Mouse (Mus musculus): ENCODE data around the gene Lzts2.

Gene Lzts2

GRCm38 (mm10) chr19:45049523-45049922 lies 35.3 kb downstream of the Lzts2 start:
- DNase-seq (ENCODE audit: extremely low spot score, low spot score) = no peak

DNA sequence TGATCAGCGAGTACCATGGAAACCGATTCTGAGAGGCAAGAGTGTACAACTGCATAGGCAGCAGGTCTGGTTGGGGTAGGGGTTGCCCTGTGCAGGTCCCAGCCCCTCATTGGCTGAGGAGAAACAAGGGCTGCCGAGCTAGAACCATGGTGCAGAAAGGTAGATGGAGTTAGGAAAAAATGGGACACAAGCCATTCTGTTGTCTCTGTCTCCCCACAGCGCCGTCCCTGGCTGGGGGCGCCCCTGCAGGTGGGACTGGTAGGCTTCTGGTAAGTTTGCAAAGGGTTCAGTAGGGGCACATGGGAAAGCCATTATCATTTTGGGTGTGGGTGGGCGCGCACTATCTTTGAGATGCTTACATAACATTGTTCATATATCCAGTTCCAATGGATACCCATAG lies 39.2 kb downstream of the Lzts2 start:
- DNase-seq (ENCODE audit: extremely low spot score, low spot score) = no peak

- no peak for DNase-seq (ENCODE audit: extremely low spot score, low spot score)
Observed at GRCm38 (mm10) chr19:45054892-45055690, 40.9 kb downstream of the Lzts2 start.

DNA sequence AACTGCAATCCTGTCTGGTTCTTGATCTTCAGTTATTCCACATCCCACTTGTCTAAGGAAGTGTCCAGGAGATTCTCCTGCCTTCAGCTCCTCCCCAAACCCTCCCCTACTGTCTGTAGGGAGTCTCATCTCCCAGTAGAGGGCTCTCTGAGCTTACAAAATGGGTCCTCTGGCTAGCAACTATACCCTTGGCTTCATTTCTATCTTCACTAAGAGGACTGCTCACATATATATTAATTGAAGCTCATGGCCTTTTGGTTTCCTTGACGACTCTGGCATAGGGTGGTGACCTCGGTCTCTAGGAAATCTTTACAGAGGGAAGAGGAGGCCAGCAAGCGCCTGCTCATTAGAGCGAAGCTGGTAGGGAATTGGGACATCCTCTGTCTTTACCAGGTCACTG lies 42.1 kb downstream of the Lzts2 start:
- no peak for DNase-seq (ENCODE audit: extremely low spot score, low spot score)

DNA sequence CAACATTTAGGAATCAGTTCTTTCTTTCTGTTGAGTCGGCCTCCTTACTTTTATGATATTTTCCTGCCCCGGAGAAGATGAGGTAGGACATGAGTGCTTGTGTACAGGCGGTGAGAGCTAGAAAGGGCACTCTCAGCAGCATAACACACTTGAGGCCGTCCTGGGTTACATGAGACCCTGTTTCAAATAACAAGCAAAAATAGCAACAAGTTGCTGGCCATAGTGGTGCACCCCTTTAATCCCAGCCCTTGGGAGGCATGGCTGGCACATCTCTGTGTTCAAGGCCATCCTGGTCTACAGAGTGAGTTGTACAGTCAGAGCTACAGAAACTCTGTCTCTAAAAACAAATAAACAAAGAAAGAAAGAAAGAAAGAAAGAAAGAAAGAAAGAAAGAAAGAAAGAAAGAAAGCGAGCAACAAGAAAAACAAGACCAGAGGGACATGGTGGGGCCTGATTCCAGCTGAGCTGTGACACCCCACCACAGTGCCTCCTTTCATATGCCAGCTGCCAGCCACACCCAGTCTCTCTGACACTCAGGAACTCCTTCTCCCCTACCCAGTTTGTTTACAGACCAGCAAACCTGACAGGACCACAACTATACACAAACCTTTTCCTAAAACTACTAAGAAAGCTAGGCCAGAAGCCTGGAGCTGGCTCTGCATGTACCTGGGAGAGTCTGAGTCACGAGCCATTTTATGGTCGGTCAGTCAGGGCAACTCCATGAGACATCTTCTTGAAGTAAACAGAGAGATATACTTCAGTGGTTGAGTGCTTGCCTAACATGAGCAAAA lies 42.9 kb downstream of the Lzts2 start:
- no peak for DNase-seq (ENCODE audit: extremely low spot score, low spot score)

DNA sequence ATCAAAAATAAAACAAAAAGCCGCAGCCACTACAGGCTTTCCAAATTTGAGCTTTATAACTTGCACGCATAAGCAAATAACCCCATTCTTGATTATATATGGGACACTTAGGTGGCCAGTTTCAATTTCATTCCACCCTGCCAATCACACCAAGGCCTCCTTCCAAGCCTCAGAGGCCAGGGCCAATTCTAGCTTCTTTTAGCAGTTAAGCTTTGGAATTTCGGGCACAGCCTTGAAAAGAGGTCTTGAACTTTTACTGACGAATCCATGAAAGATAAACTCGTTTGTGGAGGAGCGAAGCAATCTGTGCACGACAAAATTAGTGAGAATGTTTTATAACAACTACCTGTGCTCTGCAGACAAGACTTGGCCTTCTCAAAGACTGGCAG lies 43.5 kb downstream of the Lzts2 start:
- no peak for DNase-seq (ENCODE audit: extremely low spot score, low spot score)

DNA sequence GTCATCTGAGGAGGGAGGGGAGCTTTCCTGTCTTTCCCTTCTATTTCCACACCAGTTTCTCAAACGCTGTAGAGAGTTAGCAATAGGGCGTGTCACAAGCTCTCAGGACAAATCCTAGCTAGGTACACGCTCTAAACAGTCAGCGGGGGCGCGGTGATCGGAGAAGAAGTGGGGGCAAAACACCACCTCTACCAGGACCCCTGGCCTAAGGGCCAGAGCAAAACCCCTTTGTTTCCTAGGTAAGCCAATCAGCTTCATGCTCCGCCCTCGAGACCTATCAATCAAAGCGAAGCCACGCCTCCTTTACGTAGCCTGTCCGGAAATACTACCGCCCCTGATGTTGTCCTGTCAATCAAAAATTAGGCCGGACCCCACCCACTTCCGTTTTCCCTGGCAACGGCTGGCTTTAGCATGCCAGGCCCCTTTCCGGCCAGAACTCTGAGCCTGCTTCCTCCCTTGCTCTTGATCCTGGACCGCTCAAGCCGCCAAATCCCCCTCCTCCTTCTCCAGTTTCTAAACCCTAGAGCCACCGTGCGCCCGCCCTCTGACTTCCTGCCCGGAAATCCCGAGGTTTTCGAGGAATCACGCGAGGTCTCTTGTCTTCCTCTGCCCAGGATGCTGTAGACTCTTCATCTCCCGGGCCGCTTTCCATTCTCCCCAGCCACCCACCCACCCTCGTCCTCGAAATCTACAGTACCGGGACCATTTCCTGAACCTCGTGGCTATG lies 44.1 kb downstream of the Lzts2 start:
- DNase-seq (ENCODE audit: extremely low spot score, low spot score) = peak; percentile 97

- no peak for DNase-seq (ENCODE audit: extremely low spot score, low spot score)
Observed at GRCm38 (mm10) chr19:45058841-45059240, 44.6 kb downstream of the Lzts2 start.

DNA sequence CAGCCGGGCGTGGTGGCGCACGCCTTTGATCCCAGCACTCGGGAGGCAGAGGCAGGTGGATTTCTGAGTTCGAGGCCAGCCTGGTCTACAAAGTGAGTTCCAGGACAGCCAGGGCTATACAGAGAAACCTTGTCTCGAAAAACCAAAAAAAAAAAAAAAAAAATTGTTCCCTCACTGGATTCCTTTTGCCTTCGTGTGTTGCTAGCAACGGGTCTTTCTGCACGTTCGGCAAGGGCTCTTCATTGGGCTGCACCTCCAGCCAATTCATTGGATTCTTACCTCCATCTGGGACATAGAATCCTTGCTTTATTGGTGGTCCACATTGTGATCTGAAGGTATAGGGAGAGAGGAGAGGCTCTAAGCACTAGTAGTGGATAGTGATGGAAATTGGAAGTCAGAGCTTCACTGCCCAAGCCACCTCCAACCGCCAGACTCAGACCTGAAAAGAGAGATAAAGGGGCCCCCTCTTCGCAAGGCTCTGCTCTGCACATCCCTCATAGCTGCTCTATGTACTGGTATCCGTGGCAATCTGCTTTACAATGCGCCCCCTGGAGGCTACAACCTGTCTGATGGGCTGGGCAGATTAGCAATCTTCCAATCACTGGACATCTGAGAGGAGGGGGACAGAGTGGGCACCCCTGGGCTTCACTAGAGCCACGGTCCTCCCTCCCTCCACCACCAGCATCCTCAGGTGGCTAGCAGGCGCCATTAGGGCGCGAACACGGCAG lies 49.5 kb downstream of the Lzts2 start:
- DNase-seq (ENCODE audit: extremely low spot score, low spot score) = peak; percentile 68

DNA sequence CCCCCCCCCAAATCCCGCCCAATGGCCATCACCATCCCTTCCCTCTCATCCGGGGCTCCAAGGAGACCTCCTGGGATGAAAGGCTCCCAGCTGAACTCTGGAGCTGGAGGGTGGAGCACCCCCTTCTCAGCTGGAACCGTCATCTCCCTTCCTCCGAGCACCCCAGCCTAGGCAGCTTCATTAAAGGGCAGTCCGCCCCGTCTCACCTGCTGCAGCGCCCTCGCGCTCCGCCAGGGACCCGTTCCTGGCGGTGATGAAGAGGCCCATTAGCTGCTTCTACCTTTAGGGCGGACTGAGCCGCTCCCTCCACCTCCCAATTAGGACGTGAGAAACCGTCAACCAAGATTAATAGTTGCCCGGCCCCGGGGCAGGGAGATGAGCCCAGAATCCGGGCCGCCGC lies 51.0 kb downstream of the Lzts2 start:
- DNase-seq (ENCODE audit: extremely low spot score, low spot score) = peak; percentile 27

GRCm38 (mm10) chr19:45067170-45067569 lies 53.0 kb downstream of the Lzts2 start:
- peak; percentile 17 for DNase-seq (ENCODE audit: extremely low spot score, low spot score)

- DNase-seq (ENCODE audit: extremely low spot score, low spot score) = no peak
Observed at GRCm38 (mm10) chr19:45067758-45068510, 53.7 kb downstream of the Lzts2 start.

DNA sequence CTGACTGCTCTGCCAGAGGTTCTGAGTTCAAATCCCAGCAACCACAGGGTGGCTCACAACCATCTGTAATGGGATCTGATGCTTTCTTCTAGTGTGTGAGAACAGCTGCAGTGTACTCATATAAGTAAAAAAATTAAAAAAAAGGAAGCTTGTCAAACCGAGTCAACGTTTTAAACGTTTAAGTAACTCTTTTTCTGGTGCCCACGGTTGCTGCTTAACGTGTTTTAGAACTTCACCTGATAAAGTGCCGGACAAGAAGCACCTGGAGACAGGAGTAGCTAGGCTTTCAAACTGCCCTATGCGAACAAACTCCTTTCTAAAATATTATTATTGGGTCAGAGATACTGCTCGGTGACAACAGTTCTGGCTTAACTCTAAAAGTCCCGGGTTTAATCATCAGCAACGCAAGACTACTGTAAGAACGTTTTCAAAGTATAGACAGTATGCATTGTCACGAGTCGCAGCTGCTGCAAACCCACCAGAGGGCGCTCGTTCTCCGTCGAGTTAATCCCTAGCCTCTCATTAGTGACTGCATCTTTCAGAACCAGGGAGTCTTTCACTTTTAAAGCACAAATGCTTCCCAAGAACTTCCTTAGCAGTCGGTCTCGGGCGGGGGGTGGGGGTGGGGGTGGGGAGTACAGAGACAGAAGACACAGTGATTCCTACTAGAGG lies 59.8 kb downstream of the Lzts2 start:
- peak; percentile 84 for DNase-seq (ENCODE audit: extremely low spot score, low spot score)

DNA sequence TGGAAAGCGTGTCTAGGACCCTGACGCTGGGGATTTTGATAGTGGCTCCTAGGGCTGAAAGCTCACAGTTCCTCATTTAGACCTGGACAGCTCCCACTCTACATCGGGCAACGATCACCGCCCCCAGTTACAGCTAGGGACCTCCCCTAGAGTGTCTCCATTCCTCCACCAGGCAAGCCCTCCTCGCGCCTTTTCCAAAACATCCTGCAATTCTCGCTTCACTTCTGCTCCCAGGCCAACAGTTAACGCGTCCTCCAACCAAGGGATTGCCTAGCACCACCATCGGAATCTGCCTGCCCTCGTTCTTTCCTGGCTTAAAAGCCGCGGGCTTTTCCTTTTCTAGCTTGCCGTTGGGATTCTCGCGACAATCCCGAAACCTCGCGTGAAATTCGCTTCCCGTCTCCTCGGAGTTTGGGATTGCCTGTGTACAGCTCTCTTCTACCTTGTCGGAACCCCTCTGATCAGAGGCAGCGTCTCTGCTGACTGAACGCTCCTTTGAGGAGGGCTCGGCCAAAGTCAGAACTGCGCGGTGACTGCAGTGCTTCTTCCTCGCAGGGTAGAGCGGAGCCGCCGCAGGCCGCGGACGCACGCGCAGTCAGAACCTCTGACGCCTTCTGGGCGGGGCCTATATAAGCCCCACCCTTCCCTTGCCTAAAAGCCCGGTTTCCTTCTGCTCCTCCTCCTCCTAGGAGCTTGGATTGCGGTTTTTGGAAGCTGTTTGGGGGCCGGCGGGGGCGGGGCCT lies 60.5 kb downstream of the Lzts2 start, which contains the start of gene Kazald1:
Kazald1 (plus strand) TSS at position 662 of the 743 bp plus-strand sequence.
- DNase-seq (ENCODE audit: extremely low spot score, low spot score) = peak; percentile 94

DNA sequence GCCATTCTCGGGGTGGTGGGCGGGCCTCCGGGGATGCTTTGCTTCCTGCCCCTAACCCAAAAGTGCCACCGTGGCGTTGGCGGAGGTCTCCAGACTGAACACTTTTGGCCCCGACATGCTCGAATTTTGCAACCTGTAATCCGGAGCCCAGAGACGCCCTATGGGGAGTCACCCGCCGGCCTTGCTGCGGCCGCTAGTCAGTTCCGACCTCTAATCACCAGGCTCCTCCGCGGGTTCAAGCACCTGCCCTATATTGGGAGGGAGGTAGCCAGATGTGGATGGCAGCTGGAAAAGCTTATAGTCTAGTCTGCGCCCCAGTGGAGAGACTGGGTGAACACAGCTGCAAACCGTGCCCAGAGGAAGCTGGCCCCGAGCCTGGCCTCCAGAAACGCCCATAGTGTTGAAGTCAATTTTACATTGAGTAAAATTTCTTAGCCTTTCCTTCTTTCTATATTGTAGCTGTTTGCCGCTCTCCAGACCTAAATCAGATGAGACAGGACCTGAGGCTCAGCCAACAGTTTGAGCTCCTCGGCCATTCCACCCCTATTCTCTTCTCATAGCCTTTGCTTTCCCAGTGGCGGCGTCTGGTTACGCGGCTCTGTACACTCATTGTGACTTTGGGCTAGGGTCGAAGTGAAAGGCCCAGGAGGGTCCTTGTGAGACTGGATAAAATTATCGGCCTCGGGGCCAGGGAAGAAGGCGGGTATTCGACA lies 61.3 kb downstream of the Lzts2 start:
- DNase-seq (ENCODE audit: extremely low spot score, low spot score) = peak; percentile 41

GRCm38 (mm10) chr19:45076036-45076575 lies 61.9 kb downstream of the Lzts2 start:
- DNase-seq (ENCODE audit: extremely low spot score, low spot score) = no peak

All from neural tube, embryonic 10.5 days (tissue).